ENCODE assay signal across 8 mouse cellular contexts in the genomic region with DNA sequence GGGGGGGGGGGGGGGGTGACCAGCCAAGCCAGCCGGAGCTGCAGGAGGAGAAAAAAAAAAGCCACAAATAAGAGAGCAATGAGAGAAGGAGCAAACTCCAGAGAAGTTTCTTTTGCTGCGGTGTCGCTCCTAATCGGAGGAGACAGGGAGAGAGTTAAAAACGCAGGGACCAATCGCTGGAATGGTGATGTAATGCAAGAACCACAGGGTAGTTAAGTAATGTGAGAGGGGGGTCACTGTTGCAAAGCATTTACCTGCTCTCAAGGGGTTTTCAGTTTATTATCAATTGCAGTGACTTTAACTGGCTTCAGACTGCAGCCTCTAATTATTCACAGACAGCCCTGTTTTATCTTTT.
A peak's percentile ranks its signal among the peaks of the same experiment; 100 is the strongest.
DNase-seq lines count a peak whose midpoint lies in the region; ATAC-seq and TF ChIP-seq lines count a peak whose summit lies in the region.

No protein-coding gene starts in this region.

- DNase-seq in kidney, postnatal 25 days = no peak
- DNase-seq in embryo, embryonic 9.5 days (ENCODE audit: extremely low spot score) = peak; percentile 31
- peak; percentile 50 for DNase-seq in hindbrain, postnatal 0 days (ENCODE audit: low spot score)
- no peak for DNase-seq in T-cell, adult 2 months (ENCODE audit: low spot score)
- no peak for DNase-seq in right cerebral cortex, postnatal 36 days (ENCODE audit: low spot score in 2 of 2)

- peak overlapping the region; percentile 25 for H3K4me3 ChIP-seq in kidney, embryonic 14.5 days (ENCODE audit: low read length)
- peak overlapping the region; percentile 33 for H3K4me3 ChIP-seq in hindbrain, postnatal 0 days (ENCODE audit: low read length)
- H3K4me3 ChIP-seq in neural tube, embryonic 12.5 days = peak overlapping the region; percentile 20; the same call in 1 of the 2 replicates

- no peak overlapping the region; the same call in 1 of the 2 replicates for H3K27ac ChIP-seq in kidney, embryonic 14.5 days (ENCODE audit: low read depth, low read length)
- 0 out of 2 replicates have a peak overlapping the region, but pooled peaks have one; percentile 52 for H3K27ac ChIP-seq in hindbrain, postnatal 0 days
- no peak overlapping the region for H3K27ac ChIP-seq in neural tube, embryonic 12.5 days

- 2% methylated on average over 5 of the region's 6 CpGs for whole genome bisulfite sequencing in kidney, embryonic 14.5 days
- 1% methylated on average over 6 of the region's 6 CpGs for WGBS in hindbrain, postnatal 0 days
- under 1% methylated on average over 6 of the region's 6 CpGs for WGBS in neural tube, embryonic 12.5 days

- peak overlapping the region; percentile 43 for H3K4me2 ChIP-seq in kidney, embryonic 14.5 days (replicated peaks; ENCODE audit: low read depth, low read length)
- peak overlapping the region; percentile 60 for H3K4me2 ChIP-seq in hindbrain, postnatal 0 days (ENCODE audit: low read depth, low read length)
- H3K4me2 ChIP-seq in neural tube, embryonic 12.5 days (replicated peaks) = peak overlapping the region; percentile 56

- no peaks in the 10 kb centered on the region for H3K27me3 ChIP-seq in kidney, embryonic 14.5 days (ENCODE audit: control insufficient read depth, insufficient read depth, low read length)
- H3K27me3 ChIP-seq in hindbrain, postnatal 0 days (ENCODE audit: insufficient read depth, low read length) = no peaks in the 10 kb centered on the region
- no peaks in the 10 kb centered on the region for H3K27me3 ChIP-seq in neural tube, embryonic 12.5 days (replicated peaks)

- H3K4me1 ChIP-seq in kidney, embryonic 14.5 days (ENCODE audit: control insufficient read depth, insufficient read depth, low read length) = peaks cover 17% of the 10 kb centered on the region; the same call in 1 of the 2 replicates
- peaks cover 6% of the 10 kb centered on the region; the same call in 1 of the 2 replicates for H3K4me1 ChIP-seq in hindbrain, postnatal 0 days (ENCODE audit: insufficient read depth, low read length)
- peaks cover 30% of the 10 kb centered on the region for H3K4me1 ChIP-seq in neural tube, embryonic 12.5 days

- H3K36me3 ChIP-seq in kidney, embryonic 14.5 days (ENCODE audit: control insufficient read depth, insufficient read depth, low read length) = no peaks in the 10 kb centered on the region
- no peaks in the 10 kb centered on the region for H3K36me3 ChIP-seq in hindbrain, postnatal 0 days (ENCODE audit: insufficient read depth, low read length)
- H3K36me3 ChIP-seq in neural tube, embryonic 12.5 days = no peaks in the 10 kb centered on the region

- TF ChIP-seq CTCF in hindbrain, postnatal 0 days (IDR thresholded peaks at IDR 0.05; ENCODE audit: low read depth) = no peak

- H3K9ac ChIP-seq in kidney, embryonic 14.5 days (ENCODE audit: low read depth, low read length) = peak overlapping the region; percentile 36; the same call in 1 of the 2 replicates
- H3K9ac ChIP-seq in hindbrain, postnatal 0 days (replicated peaks; ENCODE audit: low read length) = peak overlapping the region; percentile 33; the same call in 1 of the 2 replicates
- H3K9ac ChIP-seq in neural tube, embryonic 12.5 days = peak overlapping the region; percentile 17; the same call in 1 of the 2 replicates

- no peaks in the 10 kb centered on the region for H3K9me3 ChIP-seq in kidney, embryonic 14.5 days (ENCODE audit: control insufficient read depth, low read length)
- H3K9me3 ChIP-seq in hindbrain, postnatal 0 days (ENCODE audit: low read length) = no peaks in the 10 kb centered on the region
- H3K9me3 ChIP-seq in neural tube, embryonic 12.5 days = no peaks in the 10 kb centered on the region

- ATAC-seq in kidney, embryonic 14.5 days (ENCODE audit: low FRiP score, low TSS enrichment) = no peak
- peak; percentile 48; the same call in 1 of the 2 replicates for ATAC-seq in hindbrain, postnatal 0 days
- ATAC-seq in neural tube, embryonic 12.5 days (ENCODE audit: low FRiP score, low read depth) = no peak
- no peak for ATAC-seq in monocyte, adult 5-6 weeks (replicated peaks; ENCODE audit: insufficient number of reproducible peaks, low FRiP score, low TSS enrichment, poor library complexity, severe bottlenecking)

Comparison
In these comparisons a context has a peak if more than half of its experiments do, and no peak if none do; other contexts are left out.
1. DNase-seq: peak in embryo, embryonic 9.5 days (single experiment) and hindbrain, postnatal 0 days (single experiment); none in kidney, postnatal 25 days (0 of 2), T-cell, adult 2 months (single experiment) and right cerebral cortex, postnatal 36 days (0 of 2).
2. Peak in every context shown above with its lines, with median percentiles within 50 percentile points of each other: H3K4me2 ChIP-seq, H3K4me3 ChIP-seq and H3K9ac ChIP-seq.